Mouse (Mus musculus): Measurements from ENCODE around the gene Spon1. TPM values are rescaled to one million over a fixed set of nuclear protein-coding genes. Genes with fewer than 3 reads are reported as not detected.

The Spon1 gene
- polyA plus RNA-seq (2014; fragmentation: Illumina TruSeq; extraction: RNeasy Lipid Tissue Mini Kit (QIAGEN cat#74804); ENCODE audit: low read depth, low replicate concordance), result 14.8 TPM

DNA sequence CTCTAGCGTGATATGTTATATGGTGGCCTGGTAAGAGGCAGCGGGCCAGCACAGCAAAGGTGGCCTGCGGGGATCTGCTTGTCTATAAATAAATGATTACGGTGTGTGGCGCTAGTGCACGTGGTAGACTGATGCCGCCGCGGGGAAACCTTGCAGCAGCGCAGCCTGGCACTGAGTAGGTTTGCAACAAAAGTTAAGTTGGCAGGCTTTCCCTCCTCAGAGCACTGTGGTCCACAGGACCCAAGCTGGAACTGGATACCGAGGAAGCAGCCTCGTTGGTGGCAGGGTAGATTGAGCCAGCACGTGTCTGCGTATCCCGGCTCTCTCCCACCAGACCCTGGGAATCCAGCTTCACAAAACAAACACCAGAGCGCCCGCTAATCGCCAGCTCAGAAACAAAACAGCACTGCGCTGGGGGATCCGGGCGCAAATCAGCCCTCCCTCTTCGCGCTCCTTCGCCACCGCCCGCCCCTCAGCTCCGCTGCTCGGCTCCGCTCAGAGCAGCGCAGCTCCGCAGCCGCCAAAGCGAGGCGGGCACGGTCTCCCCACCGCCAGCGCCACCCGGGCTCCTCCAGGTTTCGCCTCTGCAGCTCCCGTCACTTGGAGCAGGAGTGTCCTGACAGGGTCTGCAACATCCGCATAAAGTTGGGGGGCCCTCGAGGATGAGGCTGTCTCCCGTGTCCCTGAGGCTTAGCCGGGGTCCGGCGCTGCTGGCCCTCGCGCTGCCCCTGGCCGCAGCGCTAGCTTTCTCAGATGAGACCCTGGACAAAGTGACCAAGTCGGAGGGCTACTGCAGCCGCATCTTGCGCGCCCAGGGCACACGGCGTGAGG is at the start of gene Spon1:
Gene Spon1 (plus strand): TSS at position 332 of the 831 bp plus-strand sequence.

